Mouse (Mus musculus): ENCODE measurements around the gene 4930535I16Rik. TPM values are rescaled to one million over a fixed set of nuclear protein-coding genes. Genes with fewer than 3 reads are reported as not detected.

4930535I16Rik gene
- polyA plus RNA-seq, 1 experiment from 2014 or later = not detected

GRCm38 (mm10) chr4:123893726-123894125 lies 24.1 kb downstream of the 4930535I16Rik start:
- H3K9ac ChIP-seq (ENCODE audit: low read length) = no peak overlapping the region
- no peaks in the 10 kb centered on the region for H3K27me3 ChIP-seq (ENCODE audit: control insufficient read depth, insufficient read depth, low read length)
- no peaks in the 10 kb centered on the region for H3K4me1 ChIP-seq (ENCODE audit: control insufficient read depth, insufficient read depth, low read length)
- H3K4me3 ChIP-seq (replicated peaks; ENCODE audit: low read length) = no peak overlapping the region
- H3K36me3 ChIP-seq (ENCODE audit: control insufficient read depth, insufficient read depth, low read length) = no peaks in the 10 kb centered on the region
- ATAC-seq (ENCODE audit: insufficient read depth, low FRiP score) = no peak
- WGBS = 85% methylated on average over 5 of the region's 5 CpGs
- H3K4me2 ChIP-seq (ENCODE audit: low read depth, low read length) = no peak overlapping the region
- no peaks in the 10 kb centered on the region for H3K9me3 ChIP-seq (replicated peaks; ENCODE audit: control insufficient read depth, low read length)
- no peak overlapping the region for H3K27ac ChIP-seq (ENCODE audit: low read length)

Other genes with a start within 250 kb of the 4930535I16Rik start
- gene Macf1, start 233.7 kb downstream of the 4930535I16Rik start, polyA plus RNA-seq (2015; fragmentation: Nextera tagmentation; extraction: Ambion mirVana) = 34.1 and 35.3 TPM in 2 replicates
- 288 and 291 TPM in 2 replicates for gene Ndufs5, start 199.8 kb downstream of the 4930535I16Rik start, polyA plus RNA-seq (2015; fragmentation: Nextera tagmentation; extraction: Ambion mirVana)
- gene Akirin1, start 167.7 kb downstream of the 4930535I16Rik start, polyA plus RNA-seq (2015; fragmentation: Nextera tagmentation; extraction: Ambion mirVana) = 36.5 and 37.2 TPM in 2 replicates
- 9.7 and 10.6 TPM in 2 replicates for gene Rhbdl2, start 130.1 kb downstream of the 4930535I16Rik start, polyA plus RNA-seq (2015; fragmentation: Nextera tagmentation; extraction: Ambion mirVana)
- 0.05 and 0.10 TPM in 2 replicates for gene 4933427I04Rik, start 58.3 kb downstream of the 4930535I16Rik start, polyA plus RNA-seq (2015; fragmentation: Nextera tagmentation; extraction: Ambion mirVana)
- gene Mycbp, start 13.2 kb downstream of the 4930535I16Rik start, polyA plus RNA-seq (2015; fragmentation: Nextera tagmentation; extraction: Ambion mirVana) = 77.0 and 88.2 TPM in 2 replicates
- 43.4 and 45.7 TPM in 2 replicates for gene Rragc, start 576 bp downstream of the 4930535I16Rik start, polyA plus RNA-seq (2015; fragmentation: Nextera tagmentation; extraction: Ambion mirVana)

Data from stomach, embryonic 16.5 days (tissue).